Mouse (Mus musculus) cortical plate, adult 2 months (tissue): ENCODE data around the gene Trmt112. TPM values are rescaled to one million over a fixed set of nuclear protein-coding genes. Genes with fewer than 3 reads are reported as not detected.
"Not testable (repeated sequence)": the region's sequence is repeated elsewhere in the genome, so short reads cannot be mapped to it uniquely, and the experiment has no call there.

Experiments
- H3K27ac ChIP-seq: fragments of 200-500 bp; 2 replicates; pipeline ENCODE4 v1.5.1; 2012; ENCODE audit warnings: low read length, control low read depth, inconsistent platforms; ENCODE audit not compliant: insufficient read depth
- H3K4me1 ChIP-seq: fragments of 200-500 bp; 2 replicates; pipeline ENCODE4 v1.6.1; 2011; ENCODE audit warnings: low read length; ENCODE audit not compliant: control insufficient read depth, insufficient read depth
- H3K4me3 ChIP-seq: fragments of 200-500 bp; 2 replicates; pipeline ENCODE4 v1.5.1; 2011; ENCODE audit warnings: mild to moderate bottlenecking, low read length, control low read depth; ENCODE audit not compliant: insufficient read depth
- CTCF ChIP-seq: fragments of 200-500 bp; IDR thresholded peaks from 2 replicates; pipeline ENCODE4 v1.5.1; 2011; ENCODE audit warnings: mild to moderate bottlenecking, control low read depth, low read length; ENCODE audit not compliant: insufficient read depth; ENCODE audit errors: extremely low read depth
- POLR2A ChIP-seq: fragments of 200-500 bp; IDR thresholded peaks from 2 replicates; pipeline ENCODE4 v1.6.1; 2011; ENCODE audit warnings: mild to moderate bottlenecking, low read length, control low read depth; ENCODE audit not compliant: insufficient read depth; ENCODE audit errors: extremely low read depth
- polyA plus RNA-seq: library from polyadenylated mRNA; depleted of rRNA; stranded (reverse); fragments of >200 nt; gene quantifications from 2 replicates; pipeline ENCODE4 v1.2.3, GENCODE M21; 2012

Trmt112 gene
- polyA plus RNA-seq, 1 experiment, result 96.5 TPM

DNA sequence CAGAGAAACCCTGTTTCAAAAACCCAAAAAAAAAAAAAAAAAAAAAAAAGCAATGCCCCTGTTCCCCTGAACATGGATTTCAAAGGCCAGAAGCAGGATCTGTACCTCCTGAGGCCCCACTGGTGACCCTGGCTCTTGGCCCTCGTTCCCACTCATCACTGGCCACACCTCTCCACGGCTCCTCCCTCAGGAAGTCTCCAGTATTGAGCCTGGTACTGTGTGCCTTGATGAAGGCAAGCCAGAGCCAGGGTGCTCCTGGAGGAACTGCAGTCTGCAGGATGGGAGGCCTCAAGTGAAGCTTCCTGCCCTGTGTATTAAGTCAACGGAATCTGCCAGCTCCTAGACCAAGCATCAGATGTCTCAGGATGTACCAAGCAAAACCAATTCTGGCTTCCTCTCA, 3.3 kb upstream of the Trmt112 start:
- Histone ChIP-seq H3K4me1 (no peaks in the 10 kb centered on the region; the same call in 1 of the 2 replicates), H3K4me3 (no peak overlapping the region), H3K27ac (no peak overlapping the region)
- no peak for TF ChIP-seq POLR2A
- TF ChIP-seq CTCF, result no peak

DNA sequence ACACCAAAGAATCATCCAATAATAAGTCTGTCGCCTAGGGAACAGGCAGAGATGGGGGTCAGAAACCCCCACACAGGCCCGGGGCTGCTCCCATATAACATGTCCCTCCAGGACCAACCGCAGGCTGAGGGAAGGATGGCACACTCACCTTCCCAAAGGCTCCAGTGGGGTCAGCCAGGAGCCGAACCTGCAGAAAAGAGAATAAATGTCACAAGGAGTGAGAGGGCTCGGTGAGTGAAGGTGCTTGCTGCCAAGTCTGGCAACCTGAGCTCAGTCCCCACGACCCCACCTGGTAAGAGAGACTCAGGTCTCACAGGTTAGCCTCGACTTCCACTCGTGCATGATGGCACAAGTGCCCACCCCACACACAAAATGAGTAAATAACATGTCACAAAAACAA, 2.4 kb upstream of the Trmt112 start:
- H3K4me1 ChIP-seq, result no peaks in the 10 kb centered on the region; the same call in 1 of the 2 replicates
- no peak overlapping the region for H3K27ac ChIP-seq
- TF ChIP-seq POLR2A (no peak), CTCF (no peak)
- no peak overlapping the region for H3K4me3 ChIP-seq

DNA sequence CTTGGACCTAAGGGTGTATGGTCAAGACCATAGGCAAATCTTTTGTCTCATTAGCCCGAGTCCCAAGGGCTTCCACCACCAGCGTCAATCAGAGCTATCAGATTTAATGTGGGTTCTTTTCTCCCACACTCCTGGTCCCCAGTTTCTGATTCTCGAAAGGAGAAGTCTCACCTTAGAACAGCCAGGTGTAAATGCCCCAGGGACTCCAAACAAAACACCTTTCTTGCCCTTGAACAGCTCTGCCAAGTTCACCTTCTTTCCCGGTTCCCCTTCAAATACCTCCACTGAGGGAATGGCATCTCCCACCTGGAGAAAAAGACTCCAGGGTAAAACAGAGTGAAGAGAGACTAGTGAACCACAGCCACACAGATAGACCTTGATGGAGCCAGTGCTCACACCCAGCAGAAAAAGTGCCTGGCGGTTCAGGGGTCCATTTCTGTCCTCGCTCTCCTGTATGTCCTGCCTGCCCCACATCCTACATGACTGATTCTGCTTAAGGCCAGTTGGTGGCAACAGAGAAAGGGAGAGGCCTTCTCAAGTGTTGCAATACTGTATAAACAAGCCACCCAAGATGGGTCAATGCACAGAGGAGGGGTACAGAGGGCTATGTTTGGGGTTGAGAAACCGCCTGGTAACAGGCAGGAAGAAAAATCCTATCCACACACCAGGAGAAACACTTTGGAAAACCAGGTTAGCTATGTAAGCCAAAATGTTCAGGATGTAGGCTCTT, 1.5 kb upstream of the Trmt112 start:
- TF ChIP-seq CTCF, result no peak
- no peak for TF ChIP-seq POLR2A
- Histone ChIP-seq H3K4me1 (no peaks in the 10 kb centered on the region; the same call in 1 of the 2 replicates), H3K27ac (no peak overlapping the region), H3K4me3 (peak overlapping the region; percentile 56)

DNA sequence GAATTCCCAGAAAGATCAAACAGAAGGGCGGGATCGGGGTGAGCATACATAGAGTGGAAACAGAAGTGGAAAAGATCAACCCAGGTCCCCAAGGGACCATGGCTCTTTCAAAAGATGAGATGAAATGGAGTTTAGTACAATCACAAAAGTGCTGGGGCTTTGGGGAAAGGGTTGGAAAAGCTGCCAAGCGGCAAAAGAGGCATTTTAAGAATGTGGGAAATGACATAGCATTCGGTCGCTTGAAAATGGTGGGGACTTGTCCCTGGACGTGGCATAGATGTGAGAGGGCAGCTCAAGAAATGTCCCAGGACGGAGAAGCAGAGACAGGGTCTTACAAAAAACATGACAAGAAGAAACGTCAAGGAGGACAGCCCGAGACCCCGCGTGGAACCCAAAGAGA, 477 bp upstream of the Trmt112 start:
- peak overlapping the region; percentile 55 for H3K27ac ChIP-seq
- TF ChIP-seq POLR2A (no peak), CTCF (no peak)
- no peaks in the 10 kb centered on the region; the same call in 1 of the 2 replicates for H3K4me1 ChIP-seq
- peak overlapping the region; percentile 56 for H3K4me3 ChIP-seq

DNA sequence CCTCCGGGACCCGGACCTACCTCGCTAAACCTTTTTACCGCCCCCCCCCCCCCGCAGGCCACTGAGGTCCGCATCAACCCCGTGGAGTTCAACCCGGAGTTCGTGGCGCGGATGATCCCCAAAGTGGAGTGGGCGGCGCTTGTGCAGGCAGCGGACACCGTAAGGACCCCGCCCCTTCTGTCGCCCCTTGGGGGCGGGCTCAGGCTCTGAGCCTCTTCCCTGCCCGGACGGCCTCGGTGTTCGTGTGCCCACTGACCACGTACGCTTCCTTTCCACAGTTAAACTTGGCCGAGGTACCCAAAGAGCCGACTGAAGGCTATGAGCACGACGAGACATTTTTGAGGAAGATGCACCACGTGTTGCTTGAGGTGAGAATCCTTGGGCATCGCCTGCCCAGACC, 808 bp downstream of the Trmt112 start:
- H3K4me3 ChIP-seq, result peak overlapping the region; percentile 56
- TF ChIP-seq POLR2A, result 0 out of 2 replicates have a peak, but pooled peaks have one; percentile 19
- H3K27ac ChIP-seq, result peak overlapping the region; percentile 51; the same call in 1 of the 2 replicates
- not testable (repeated sequence) for H3K4me1 ChIP-seq

DNA sequence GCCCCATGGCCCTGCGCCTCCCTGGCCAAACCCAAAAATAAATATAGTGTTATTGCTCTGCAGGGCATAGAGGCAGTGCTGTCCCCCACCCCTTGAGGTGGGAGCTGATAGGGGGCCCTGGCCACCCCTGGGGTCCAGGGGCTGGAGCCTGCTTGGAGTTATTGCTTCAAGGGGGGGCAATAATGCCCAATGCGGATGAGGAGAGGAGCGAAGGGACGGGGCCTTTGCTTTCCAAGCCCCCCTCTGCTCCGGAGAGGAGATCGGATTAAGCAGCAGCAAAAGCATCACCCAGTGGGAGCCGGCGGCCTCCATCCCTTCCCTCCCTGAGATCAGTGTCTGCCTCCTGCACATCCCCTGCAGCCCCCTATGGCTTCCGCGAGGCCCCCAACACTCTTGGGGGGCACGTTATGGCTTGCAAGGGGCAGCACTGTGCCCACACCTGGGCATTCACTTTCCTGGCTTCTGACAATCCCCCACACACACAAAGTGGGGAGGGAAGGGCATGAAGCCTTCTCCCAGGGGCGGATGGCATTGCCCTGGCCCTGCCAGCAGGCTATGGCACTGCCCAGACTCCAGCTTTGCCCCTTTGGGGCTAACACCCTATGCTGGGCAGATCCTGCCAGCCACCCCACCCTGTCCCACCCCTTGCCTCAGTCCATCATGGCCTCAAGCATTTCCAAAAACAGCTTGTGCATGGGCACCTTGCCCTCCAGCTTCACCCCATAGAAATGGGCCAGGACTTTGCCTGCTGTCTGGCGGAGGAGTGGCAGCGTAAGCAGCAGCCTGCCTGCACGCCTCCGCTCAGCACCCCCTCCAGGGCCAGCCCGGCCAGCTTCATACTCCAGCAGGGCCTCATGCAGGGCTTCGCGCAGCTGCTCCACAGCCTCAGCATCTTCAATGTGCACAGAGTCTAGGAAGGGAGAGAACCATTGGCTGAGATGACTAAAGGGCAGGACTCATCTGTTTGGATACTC, 1.9 kb downstream of the Trmt112 start:
- Histone ChIP-seq H3K4me3 (no peak overlapping the region; the same call in 1 of the 2 replicates), H3K4me1 (no peaks in the 10 kb centered on the region; the same call in 1 of the 2 replicates), H3K27ac (no peak overlapping the region)
- TF ChIP-seq POLR2A, result no peak
- TF ChIP-seq CTCF, result no peak

DNA sequence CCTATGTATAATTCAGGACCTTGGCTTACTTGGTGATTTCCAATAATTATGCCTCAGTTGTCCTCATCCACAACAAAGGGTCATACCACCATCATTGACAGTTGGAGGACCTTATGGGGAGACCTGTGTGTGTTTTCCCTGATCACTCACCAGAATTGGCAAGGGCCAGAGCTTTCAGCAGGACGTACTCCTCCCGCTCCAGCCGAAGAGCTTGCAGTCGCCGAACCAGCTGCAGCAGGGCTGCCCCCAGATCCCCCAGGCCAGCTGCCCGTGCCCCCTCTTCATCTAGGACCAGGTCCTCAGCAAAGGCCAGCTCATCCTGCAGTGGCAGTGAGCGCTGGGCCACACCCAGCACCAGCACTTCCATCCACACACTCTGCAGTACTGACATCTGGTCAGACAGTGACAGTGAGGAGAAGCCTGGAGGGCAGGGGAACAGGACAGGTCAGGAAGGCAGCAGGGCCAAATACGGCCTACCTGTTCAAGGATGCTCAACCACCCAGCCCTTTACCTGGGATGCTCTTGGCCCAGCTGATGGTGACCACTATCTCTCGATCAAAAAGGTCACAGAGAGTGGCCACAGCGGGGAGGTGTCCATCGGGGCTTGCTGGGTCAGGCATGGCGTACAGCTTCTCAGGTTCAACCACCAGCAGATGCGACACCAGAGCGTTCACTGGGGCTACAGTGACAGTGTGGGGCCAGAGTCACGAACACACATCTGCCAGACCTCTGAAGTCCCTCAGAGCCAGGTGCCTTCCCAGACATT, 2.9 kb downstream of the Trmt112 start:
- no peaks in the 10 kb centered on the region; the same call in 1 of the 2 replicates for H3K4me1 ChIP-seq
- TF ChIP-seq CTCF (no peak), POLR2A (no peak)
- H3K27ac ChIP-seq, result no peak overlapping the region
- no peak overlapping the region for H3K4me3 ChIP-seq

DNA sequence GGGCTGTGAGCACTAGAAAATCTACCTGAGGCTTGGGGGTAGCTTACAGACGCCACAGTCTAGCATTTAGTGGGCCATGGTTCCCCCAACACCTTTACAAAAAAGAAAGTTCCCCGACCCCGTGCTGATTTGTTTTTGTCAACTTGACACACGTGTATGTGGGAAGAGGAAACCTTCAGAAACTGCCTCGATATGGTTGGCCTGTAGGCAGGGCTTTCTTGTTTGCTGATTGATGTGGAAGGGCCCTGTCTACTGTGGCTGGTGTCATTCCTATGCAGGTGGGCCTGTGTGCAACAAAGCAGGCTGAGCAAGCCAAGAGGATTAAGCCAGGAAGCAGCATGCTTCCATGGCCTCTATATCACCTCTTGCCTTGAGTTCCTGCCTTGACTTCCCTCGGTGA, 3.5 kb downstream of the Trmt112 start:
- Histone ChIP-seq H3K27ac (no peak overlapping the region), H3K4me1 (no peaks in the 10 kb centered on the region), H3K4me3 (no peak overlapping the region)
- TF ChIP-seq CTCF (no peak), POLR2A (no peak)

DNA sequence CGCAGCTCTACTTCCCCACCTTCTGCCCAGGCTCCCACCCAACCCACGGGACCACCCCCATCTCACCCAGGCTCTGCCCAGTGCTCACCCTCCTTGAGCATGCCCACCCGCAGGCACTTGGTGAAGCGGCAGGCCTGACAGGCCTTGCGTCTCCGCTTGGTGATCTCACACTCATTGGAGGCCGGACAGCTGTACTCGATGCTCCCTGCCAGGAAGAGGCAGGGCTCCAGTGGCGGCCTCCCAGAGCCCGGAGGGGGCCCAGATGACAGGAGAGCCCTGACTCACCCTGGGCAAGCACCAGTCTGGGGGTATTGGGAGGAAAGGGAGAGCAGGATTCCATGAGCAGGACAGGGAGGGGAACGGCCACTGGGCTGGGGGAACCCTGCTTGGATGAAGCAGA, 4.5 kb downstream of the Trmt112 start:
- no peak overlapping the region for H3K4me3 ChIP-seq
- no peak for TF ChIP-seq POLR2A
- TF ChIP-seq CTCF, result no peak
- no peaks in the 10 kb centered on the region for H3K4me1 ChIP-seq
- H3K27ac ChIP-seq, result no peak overlapping the region
